Mouse (Mus musculus): Measurements from ENCODE around the gene Mtm1.

Gene Mtm1

DNA sequence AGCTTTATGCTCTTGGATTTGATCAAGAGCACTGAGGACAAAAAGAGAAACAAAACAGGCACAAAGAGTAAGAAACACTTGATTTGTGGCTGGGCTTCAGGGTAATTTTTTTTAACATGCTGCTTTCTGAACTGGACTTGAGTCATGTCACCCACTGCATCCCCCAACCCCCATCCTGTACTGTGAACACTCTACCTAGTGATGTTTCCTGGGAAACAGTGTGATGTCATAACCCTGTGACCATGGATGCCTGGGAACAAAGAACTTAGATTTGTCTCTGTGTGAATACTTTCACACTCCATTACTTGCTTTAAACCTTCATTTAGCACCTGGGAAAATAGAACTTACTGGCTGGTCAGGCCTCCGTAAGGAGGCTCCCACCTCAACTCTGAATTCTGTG lies at the start of gene Mtm1:
Gene Mtm1, plus strand, starts transcription at position 301 of the 400 bp plus-strand sequence.
- DNase-seq (ENCODE audit: low spot score), result no peak

DNA sequence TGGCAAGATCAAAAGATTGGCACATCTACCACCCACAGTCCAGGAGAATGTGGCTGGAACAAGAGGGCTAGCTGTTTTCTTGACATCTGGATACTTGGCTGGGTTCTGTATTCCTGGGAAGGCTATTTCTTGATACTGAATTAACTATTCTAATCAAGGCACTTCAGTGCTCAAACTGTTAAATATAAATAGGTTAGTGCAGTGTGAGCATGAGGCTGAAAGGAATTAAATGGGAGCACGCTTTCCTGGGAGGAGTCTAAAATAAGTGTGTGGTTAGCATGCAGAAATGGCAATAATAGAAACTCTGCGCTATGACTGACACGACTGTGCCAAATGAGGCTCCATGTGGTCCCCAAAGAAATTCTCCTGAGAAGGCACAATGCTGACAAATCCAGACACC lies 29.0 kb upstream of the Mtm1 start:
- DNase-seq (ENCODE audit: low spot score), result no peak

GRCm38 (mm10) chrX:71183671-71184070 lies 26.9 kb upstream of the Mtm1 start:
- no peak for DNase-seq (ENCODE audit: low spot score)

- DNase-seq (ENCODE audit: low spot score), result no peak
Observed at GRCm38 (mm10) chrX:71186396-71186795, 24.2 kb upstream of the Mtm1 start.

- no peak for DNase-seq (ENCODE audit: low spot score)
Observed at GRCm38 (mm10) chrX:71204776-71205175, 5.8 kb upstream of the Mtm1 start.

DNA sequence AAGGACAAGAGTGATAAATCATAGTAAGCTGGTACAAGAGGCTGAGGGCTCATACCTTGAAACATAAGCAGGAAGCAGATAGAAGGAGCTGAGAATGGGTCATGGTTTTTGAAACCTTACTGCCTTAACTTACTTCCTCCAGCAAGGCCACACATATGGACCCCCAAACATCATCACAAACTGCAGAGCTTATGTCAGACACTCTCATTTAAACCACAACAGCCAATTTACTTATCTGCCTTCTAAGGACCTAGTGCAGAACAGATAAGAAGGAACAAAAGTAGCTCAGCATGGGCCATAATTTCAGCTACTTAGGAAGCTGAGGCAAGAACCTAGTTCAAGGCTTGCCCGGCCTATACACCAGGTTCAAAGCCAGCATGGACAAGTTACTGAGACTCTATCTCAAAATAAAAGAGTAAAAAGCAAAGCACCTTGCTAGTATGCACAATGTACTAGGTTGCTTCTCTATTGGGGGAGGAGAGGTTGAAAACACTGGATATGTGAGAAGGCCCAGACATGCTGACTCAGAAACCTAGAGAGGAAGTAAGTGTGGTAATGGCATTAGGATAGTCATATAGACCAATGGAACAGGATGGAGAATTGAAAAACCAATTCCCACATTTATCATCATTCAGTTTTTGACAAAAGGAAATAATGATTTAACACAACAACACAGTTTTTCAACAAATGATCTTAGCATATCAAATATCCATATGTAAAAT lies 4.6 kb upstream of the Mtm1 start:
- no peak for DNase-seq (ENCODE audit: low spot score)

DNA sequence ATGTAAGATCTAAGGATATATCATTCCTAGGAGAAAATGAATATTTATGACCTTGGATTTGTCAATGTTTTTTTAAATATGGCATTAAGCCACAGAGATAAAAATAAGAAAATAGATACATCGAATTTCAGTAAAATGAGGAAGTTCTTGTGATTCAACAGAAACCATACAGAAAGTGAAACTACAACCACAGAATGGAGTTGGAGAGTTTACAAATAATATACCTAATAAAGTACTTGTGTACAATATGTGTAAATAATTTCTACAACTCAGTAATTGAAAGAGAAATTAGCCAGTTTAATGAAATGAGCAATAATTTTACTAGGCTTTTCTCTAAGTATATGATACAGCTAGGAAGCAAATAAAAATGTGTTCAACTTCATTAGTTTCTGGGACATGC lies 4.0 kb upstream of the Mtm1 start:
- DNase-seq (ENCODE audit: low spot score), result no peak

- no peak for DNase-seq (ENCODE audit: low spot score)
Observed at GRCm38 (mm10) chrX:71212911-71213310, 2.3 kb downstream of the Mtm1 start.

DNA sequence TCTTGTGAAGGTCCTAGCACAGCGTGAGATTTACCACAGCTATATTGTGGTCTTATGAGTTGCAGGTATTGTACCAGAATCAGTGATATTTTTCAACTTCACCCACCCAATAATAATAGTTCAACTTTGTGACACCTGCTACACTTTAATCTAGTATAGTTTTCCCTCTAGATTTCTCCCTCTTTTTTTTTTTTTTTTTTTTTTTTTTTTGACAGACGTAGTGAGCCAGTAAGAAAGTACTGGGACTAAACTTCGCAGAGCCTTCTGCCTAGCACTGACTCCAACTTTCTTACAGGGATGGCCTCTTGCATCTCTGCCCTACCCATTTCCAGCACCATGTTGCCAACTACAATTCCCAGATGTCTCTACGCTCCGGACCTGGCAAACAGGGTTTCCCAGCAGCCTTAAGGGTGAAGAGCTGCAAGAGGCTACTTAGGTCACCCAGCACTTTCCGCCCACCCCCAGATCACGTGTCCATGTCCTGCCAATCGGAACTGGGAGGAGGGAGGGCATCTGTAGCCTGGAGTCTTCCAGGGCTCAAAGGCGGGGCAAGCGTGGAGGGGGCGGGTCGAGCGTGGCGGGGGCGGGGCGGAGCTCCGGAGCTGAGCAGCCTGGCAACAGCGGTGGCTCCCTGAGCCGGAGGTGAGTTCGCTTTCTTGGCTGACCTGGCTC lies 4.0 kb downstream of the Mtm1 start:
- DNase-seq (ENCODE audit: low spot score), result peak; percentile 84

DNA sequence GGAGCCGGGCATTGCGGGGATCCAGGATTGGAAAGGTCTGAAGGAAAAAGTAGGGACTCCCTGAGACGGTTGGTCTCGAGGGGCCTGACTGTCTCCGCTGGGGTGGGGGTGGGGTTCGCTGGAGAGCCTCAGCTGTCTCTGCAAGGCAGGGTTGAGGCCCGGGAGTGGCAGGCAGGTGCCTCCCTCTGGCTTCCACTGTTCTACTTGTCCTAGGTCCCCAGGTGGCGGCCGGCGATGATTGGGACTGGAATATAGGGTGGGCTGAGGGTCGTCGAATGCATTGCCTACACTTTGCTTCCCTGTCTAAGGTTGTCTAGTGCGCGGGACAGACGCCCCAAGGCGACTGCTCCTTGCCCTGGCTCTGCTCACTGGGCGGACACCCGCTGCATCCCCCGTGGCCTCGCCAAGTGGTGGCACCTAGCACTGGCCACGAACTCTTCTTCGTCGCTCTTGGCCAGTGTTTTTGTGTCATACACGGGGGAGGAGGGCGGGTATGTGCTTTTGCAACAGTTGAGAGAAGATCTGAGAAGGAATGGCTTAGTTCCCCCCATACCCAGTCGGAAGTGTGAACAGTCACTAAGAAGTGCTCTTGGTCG lies 4.6 kb downstream of the Mtm1 start:
- DNase-seq (ENCODE audit: low spot score), result peak; percentile 1

DNA sequence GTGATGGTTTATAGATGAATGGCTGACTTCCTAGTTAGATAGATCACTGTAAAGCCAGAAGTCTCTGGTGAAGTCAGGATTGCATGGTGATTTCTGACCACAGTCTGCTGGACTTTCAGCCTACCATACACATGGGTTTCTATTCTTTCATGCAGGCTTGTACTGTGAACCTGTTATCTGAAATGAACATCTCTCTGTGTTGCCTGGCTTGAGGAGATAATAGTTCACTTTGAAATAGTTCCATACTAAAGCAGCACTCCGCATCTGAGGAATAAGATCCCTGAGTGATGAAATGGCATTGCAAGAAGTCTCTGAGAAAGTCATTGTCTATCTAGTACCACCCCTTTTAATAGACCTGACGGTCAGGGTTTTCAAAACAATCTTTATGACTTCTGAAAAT lies 6.3 kb downstream of the Mtm1 start:
- no peak for DNase-seq (ENCODE audit: low spot score)

DNA sequence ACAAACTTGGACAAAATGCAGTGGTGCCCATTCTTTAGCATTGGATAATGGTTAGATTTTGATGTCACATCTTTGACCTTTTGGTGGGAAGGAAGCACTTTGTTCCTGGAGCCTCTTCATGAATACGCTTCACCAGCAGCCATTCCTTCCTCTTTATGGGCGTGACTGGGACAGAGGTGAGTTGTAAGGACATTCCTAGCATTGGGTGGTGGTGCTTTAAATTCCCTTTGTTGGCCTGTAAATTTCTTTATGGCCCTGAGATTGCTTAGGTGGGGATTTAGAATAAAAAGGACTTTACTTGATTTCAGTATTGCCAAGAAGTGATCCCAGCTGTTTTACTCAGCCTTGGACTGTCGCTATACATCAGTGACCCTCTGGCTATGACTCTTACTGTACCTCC lies 8.3 kb downstream of the Mtm1 start:
- DNase-seq (ENCODE audit: low spot score), result no peak

DNA sequence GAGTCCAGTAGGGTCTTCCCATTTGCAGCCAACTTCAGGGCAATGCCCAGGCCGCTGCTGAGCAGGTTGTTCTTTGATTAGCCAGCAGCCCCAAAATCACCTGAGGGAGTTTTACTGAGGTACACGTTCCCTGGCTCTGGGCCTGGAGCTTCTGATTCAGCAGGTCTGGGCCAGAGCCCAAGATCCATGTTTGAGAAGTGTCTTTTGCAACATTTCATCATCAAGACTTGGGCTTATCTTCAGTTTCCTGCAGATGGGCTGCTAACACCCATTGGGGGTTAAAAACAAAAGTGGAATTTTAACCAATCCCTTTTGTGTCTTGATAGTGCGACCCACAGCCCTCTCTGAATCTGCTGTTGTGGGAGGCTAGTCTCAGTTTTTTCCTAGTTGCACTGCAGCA lies 10.3 kb downstream of the Mtm1 start:
- DNase-seq (ENCODE audit: low spot score), result no peak

DNA sequence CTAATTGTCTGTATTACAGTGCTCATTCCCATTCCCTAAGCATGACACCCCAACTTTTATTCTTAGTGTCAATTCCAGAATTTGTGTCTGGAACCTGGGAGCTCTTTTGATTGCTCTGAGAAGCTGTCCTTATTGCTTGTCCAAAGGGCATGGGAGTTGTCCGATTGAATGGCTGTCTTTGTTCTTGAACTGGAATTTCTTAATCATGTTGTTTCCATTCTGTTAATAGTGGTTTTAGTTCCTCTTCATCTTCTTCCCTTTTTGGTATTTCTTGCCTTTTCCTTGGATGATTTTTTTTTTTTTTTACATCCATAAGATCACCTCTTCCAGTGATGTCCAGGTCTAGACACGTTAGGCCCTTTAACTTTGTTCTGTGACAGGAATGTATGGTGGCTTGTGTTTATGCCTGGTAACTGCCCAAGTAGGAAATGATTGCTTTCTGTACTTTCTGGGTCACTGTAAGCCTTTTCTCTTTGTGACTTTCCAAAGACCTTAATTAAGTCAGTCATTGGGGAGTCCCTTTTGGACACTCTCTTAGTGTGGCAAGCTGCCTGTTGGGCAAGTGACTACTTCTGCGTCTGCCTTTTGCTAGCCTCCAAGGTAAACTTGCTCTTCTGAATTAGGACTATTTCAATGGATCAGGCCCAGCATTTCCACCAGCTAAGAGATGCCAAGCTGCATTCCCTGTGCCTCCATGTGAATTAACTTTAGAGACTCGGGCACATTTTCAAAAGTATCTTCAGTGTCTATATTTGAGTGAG lies 12.3 kb downstream of the Mtm1 start:
- no peak for DNase-seq (ENCODE audit: low spot score)

- DNase-seq (ENCODE audit: low spot score), result no peak
Observed at GRCm38 (mm10) chrX:71226881-71227280, 16.3 kb downstream of the Mtm1 start.

- DNase-seq (ENCODE audit: low spot score), result no peak
Observed at GRCm38 (mm10) chrX:71228200-71228599, 17.6 kb downstream of the Mtm1 start.

- no peak for DNase-seq (ENCODE audit: low spot score)
Observed at GRCm38 (mm10) chrX:71230847-71231246, 20.3 kb downstream of the Mtm1 start.

- no peak for DNase-seq (ENCODE audit: low spot score)
Observed at GRCm38 (mm10) chrX:71256422-71256821, 45.9 kb downstream of the Mtm1 start.

DNA sequence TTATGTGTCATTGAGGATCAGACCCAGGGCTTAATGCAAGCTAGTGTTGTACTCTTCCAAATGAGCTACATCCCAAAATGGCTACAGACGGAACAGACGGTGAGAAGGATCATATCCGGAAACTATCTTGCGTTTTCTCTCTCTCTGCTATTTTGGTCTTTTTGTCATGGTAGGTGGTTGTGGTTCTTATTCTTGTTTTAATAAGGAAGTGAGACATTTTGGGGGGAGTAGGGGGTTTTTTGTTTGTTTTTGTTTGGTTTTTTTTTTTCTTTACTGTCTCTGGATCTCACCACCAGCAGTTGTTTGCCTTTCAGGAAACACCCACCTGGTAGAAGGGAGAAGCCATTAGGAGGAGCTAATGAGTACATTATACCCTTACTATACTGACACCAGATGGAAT lies 50.3 kb downstream of the Mtm1 start:
- DNase-seq (ENCODE audit: low spot score), result no peak

- DNase-seq (ENCODE audit: low spot score), result no peak
Observed at GRCm38 (mm10) chrX:71264316-71264715, 53.7 kb downstream of the Mtm1 start.

- peak; percentile 19 for DNase-seq (ENCODE audit: low spot score)
Observed at GRCm38 (mm10) chrX:71268972-71269371, 58.4 kb downstream of the Mtm1 start.

DNA sequence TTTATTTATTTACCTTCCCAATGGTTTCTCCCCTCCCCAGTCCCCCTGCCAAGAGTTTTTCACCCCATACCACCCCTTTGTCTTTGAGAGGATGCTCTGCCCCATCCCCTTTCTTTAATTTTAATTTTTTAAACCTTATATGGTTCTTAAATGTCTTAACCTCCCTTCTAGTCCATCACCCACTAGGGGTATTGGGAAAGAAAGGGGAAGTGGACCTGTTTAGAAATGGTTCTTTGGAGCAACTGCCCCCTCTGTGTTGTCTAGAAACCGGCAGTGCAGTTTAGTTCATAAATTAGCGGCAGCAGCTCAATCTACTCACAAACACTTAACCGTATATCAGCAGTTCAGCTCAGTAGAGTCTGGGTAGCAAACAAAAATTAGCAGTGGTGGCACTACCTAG lies 63.6 kb downstream of the Mtm1 start:
- DNase-seq (ENCODE audit: low spot score), result no peak

DNA sequence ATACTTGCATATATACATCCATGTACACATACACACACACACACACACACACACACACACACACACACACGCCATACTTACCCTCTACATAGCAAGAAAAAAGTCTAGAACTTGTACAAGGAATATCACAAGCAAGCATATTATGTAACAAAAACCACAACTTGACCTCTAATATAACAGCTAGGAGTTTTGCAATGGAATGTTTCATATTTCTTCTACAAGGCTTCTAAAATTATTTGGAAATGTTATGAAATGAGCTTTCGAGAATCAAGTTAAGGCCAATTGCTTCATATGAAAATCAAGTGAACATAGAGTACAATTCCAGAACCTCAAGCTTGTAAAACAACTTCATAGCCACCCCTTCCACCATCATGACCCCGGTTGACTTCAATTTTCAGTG lies 74.9 kb downstream of the Mtm1 start:
- DNase-seq (ENCODE audit: low spot score), result no peak

Data from left cerebral cortex, adult 11 months (tissue).